Mouse (Mus musculus): ENCODE results near the gene Icos.

Gene Icos

GRCm38 (mm10) chr1:61042842-61043241 lies 65.1 kb downstream of the Icos start:
- DNase-seq: no peak

GRCm38 (mm10) chr1:61046055-61046705 lies 68.5 kb downstream of the Icos start:
- DNase-seq: no peak

- DNase-seq: no peak
Measured at GRCm38 (mm10) chr1:61047336-61047735, 69.6 kb downstream of the Icos start.
